In genomic region chr4:119667454-119667853, GRCm38 (mm10) we compare ENCODE assay signal across 8 mouse cellular contexts. TPM values are rescaled to one million over a fixed set of nuclear protein-coding genes. Genes with fewer than 3 reads are reported as not detected.
DNase-seq lines count a peak whose midpoint lies in the region; ATAC-seq and TF ChIP-seq lines count a peak whose summit lies in the region.
"Had no signal": no experiment of that assay in that cellular context is flagged by ENCODE, and none has a peak within 500 bp of the region (broad histone marks: within the 10 kb centered on the region; RNA-seq: fewer than 3 reads in every experiment).

No protein-coding gene starts in this region.

- H3K4me3 ChIP-seq in midbrain, embryonic 11.5 days (ENCODE audit: low read depth, low read length), result no peak overlapping the region
- no peak overlapping the region for H3K4me3 ChIP-seq in midbrain, embryonic 16.5 days (ENCODE audit: low read depth, low read length)
- H3K4me3 ChIP-seq in liver, postnatal 0 days (ENCODE audit: low read depth, low read length), result no peak overlapping the region
- no peak overlapping the region for H3K4me3 ChIP-seq in small intestine, adult 2 months (ENCODE audit: low read depth, low read length)

- H3K9me3 ChIP-seq in midbrain, embryonic 11.5 days (ENCODE audit: control insufficient read depth, low read length), result no peaks in the 10 kb centered on the region
- no peaks in the 10 kb centered on the region for H3K9me3 ChIP-seq in midbrain, embryonic 16.5 days (replicated peaks; ENCODE audit: control insufficient read depth, low read length, poor library complexity, severe bottlenecking)
- no peaks in the 10 kb centered on the region for H3K9me3 ChIP-seq in liver, postnatal 0 days (ENCODE audit: low read length)

- intact Hi-C loops in heart, postnatal 36 days (cut with DNase I), result loop anchor here (1.0 to 5.0 kb wide), 3 partner anchors 36 to 421 kb away; partner anchors contain the start of gene Rimkla

- peaks cover 5% of the 10 kb centered on the region; the same call in 1 of the 2 replicates for H3K4me1 ChIP-seq in midbrain, embryonic 11.5 days (ENCODE audit: control insufficient read depth, insufficient read depth, low read length)
- H3K4me1 ChIP-seq in midbrain, embryonic 16.5 days (ENCODE audit: control insufficient read depth, insufficient read depth, low read length), result peaks cover 7% of the 10 kb centered on the region
- H3K4me1 ChIP-seq in liver, postnatal 0 days (ENCODE audit: insufficient read depth), result no peaks in the 10 kb centered on the region
- peaks cover 8% of the 10 kb centered on the region; the same call in 1 of the 2 replicates for H3K4me1 ChIP-seq in small intestine, adult 2 months (ENCODE audit: control insufficient read depth, insufficient read depth, insufficient read length, low read length)

- TF ChIP-seq POLR2A in small intestine, adult 2 months (IDR thresholded peaks at IDR 0.05; ENCODE audit: low read depth, low read length), result no peak

- no peak overlapping the region for H3K27ac ChIP-seq in midbrain, embryonic 11.5 days (ENCODE audit: low read depth, low read length)
- no peak overlapping the region for H3K27ac ChIP-seq in midbrain, embryonic 16.5 days (ENCODE audit: low read length)
- no peak overlapping the region for H3K27ac ChIP-seq in liver, postnatal 0 days (ENCODE audit: low read depth)
- no peak overlapping the region for H3K27ac ChIP-seq in small intestine, adult 2 months (ENCODE audit: insufficient read depth, low read depth, low read length)

- no peaks in the 10 kb centered on the region for H3K27me3 ChIP-seq in midbrain, embryonic 11.5 days (ENCODE audit: control insufficient read depth, insufficient read depth, low read length)
- H3K27me3 ChIP-seq in midbrain, embryonic 16.5 days (ENCODE audit: control insufficient read depth, insufficient read depth, low read depth, low read length), result no peaks in the 10 kb centered on the region
- no peaks in the 10 kb centered on the region for H3K27me3 ChIP-seq in liver, postnatal 0 days (ENCODE audit: insufficient read depth, low read length)
- H3K27me3 ChIP-seq in small intestine, adult 2 months (ENCODE audit: control insufficient read depth, insufficient read depth, low read length), result no peaks in the 10 kb centered on the region

- H3K4me2 ChIP-seq in midbrain, embryonic 11.5 days, result no peak overlapping the region
- H3K4me2 ChIP-seq in midbrain, embryonic 16.5 days (ENCODE audit: low read length), result no peak overlapping the region
- no peak overlapping the region for H3K4me2 ChIP-seq in liver, postnatal 0 days (ENCODE audit: low read depth, low read length)

- peak; percentile 91 for DNase-seq in midbrain, embryonic 11.5 days (ENCODE audit: low spot score, missing footprints)
- peak; percentile 74 for DNase-seq in R1 (ENCODE audit: low read depth, low spot score)
- peak; percentile 58 for DNase-seq in cerebellum, adult 8-10 months
- peak; percentile 54 to 61 for DNase-seq in heart, postnatal 36 days
- peak; percentile 41 for DNase-seq in liver, postnatal 0 days

- WGBS in midbrain, embryonic 11.5 days, result 19% methylated on average over 5 of the region's 5 CpGs
- 20% methylated on average over 5 of the region's 5 CpGs for WGBS in midbrain, embryonic 16.5 days
- WGBS in liver, postnatal 0 days (ENCODE audit: insufficient replicate concordance), result 21% methylated on average over 5 of the region's 5 CpGs
- 23% methylated on average over 5 of the region's 5 CpGs for WGBS in small intestine, adult 2 months

- peak; percentile 84 for TF ChIP-seq CTCF in liver, postnatal 0 days (IDR thresholded peaks at IDR 0.05; ENCODE audit: low read depth)
- peak; percentile 78; the same call in 1 of the 2 replicates for TF ChIP-seq CTCF in small intestine, adult 2 months (IDR thresholded peaks at IDR 0.05; ENCODE audit: extremely low read depth, insufficient read length, insufficient replicate concordance, low read depth, low read length)

- H3K36me3 ChIP-seq in midbrain, embryonic 11.5 days (ENCODE audit: control insufficient read depth, insufficient read depth, low read length), result no peaks in the 10 kb centered on the region
- no peaks in the 10 kb centered on the region for H3K36me3 ChIP-seq in midbrain, embryonic 16.5 days (ENCODE audit: control insufficient read depth, insufficient read depth, low read length)
- H3K36me3 ChIP-seq in liver, postnatal 0 days (replicated peaks; ENCODE audit: insufficient read depth, low read length), result no peaks in the 10 kb centered on the region
- H3K36me3 ChIP-seq in small intestine, adult 2 months (ENCODE audit: control insufficient read depth, insufficient read depth, low read length), result no peaks in the 10 kb centered on the region

- no peak overlapping the region for H3K9ac ChIP-seq in midbrain, embryonic 11.5 days (ENCODE audit: low read length)
- no peak overlapping the region for H3K9ac ChIP-seq in midbrain, embryonic 16.5 days (ENCODE audit: low read depth, low read length)
- H3K9ac ChIP-seq in liver, postnatal 0 days (replicated peaks), result no peak overlapping the region

- ATAC-seq in midbrain, embryonic 11.5 days (ENCODE audit: low FRiP score), result peak; percentile 16; the same call in 1 of the 2 replicates
- ATAC-seq in midbrain, embryonic 16.5 days, result no peak
- ATAC-seq in liver, postnatal 0 days, result peak; percentile 50; the same call in 1 of the 2 replicates

- no peak for TF ChIP-seq EP300 in liver, postnatal 0 days (IDR thresholded peaks at IDR 0.05; ENCODE audit: low read depth)

RNA-seq across cellular contexts. Expression of gene Guca2b, which starts 8.7 kb away (rescaled TPM):
- polyA plus RNA-seq in midbrain, embryonic 11.5 days (2014; fragmentation: Nextera tagmentation; extraction: Ambion mirVana), result not detected in 2 replicates
- polyA plus RNA-seq in midbrain, embryonic 16.5 days (2015; fragmentation: Nextera tagmentation; extraction: Ambion mirVana), result not detected in 2 replicates
- under 1 TPM in 1 of 2 experiments, not detected in 1; 0.89 TPM for total RNA-seq in heart, postnatal 36 days (2021)
- not detected in 2 replicates for polyA plus RNA-seq in liver, postnatal 0 days (2015; fragmentation: Nextera tagmentation; extraction: Ambion mirVana)
- polyA plus RNA-seq in small intestine, adult 2 months (2012; rRNA removed), result 420 and 2,057 TPM in 2 replicates
- polyA plus RNA-seq: heart, embryonic 14.5 days had no signal

RNA-seq across cellular contexts. Expression of gene Guca2a, which starts 29.9 kb away (rescaled TPM):
- polyA plus RNA-seq in midbrain, embryonic 11.5 days (2014; fragmentation: Nextera tagmentation; extraction: Ambion mirVana), result not detected in 2 replicates
- polyA plus RNA-seq in midbrain, embryonic 16.5 days (2015; fragmentation: Nextera tagmentation; extraction: Ambion mirVana), result not detected in 2 replicates
- total RNA-seq in heart, postnatal 36 days (2021), result not detected
- polyA plus RNA-seq in liver, postnatal 0 days (2015; fragmentation: Nextera tagmentation; extraction: Ambion mirVana), result not detected in 2 replicates
- polyA plus RNA-seq in small intestine, adult 2 months (2012; rRNA removed), result 58.4 and 1,324 TPM in 2 replicates
- polyA plus RNA-seq: heart, embryonic 14.5 days had no signal

Comparison
In these comparisons a context has a peak if more than half of its experiments do, and no peak if none do; other contexts are left out.
1. DNase-seq: peak in every context shown above with its lines; median percentile 91 in midbrain, embryonic 11.5 days; 74 in R1; 58 in cerebellum, adult 8-10 months; 58 in heart, postnatal 36 days; 41 in liver, postnatal 0 days.
2. RNA of gene Guca2b, which starts 8.7 kb away (polyA plus RNA-seq): 420 to 2,057 TPM in small intestine, adult 2 months; not detected in liver, postnatal 0 days, not detected in midbrain, embryonic 11.5 days and not detected in midbrain, embryonic 16.5 days; every median in the first group is over 100 times any median in the second.
3. RNA of gene Guca2a, which starts 29.9 kb away (polyA plus RNA-seq): 58.4 to 1,324 TPM in small intestine, adult 2 months; not detected in liver, postnatal 0 days, not detected in midbrain, embryonic 11.5 days and not detected in midbrain, embryonic 16.5 days; every median in the first group is over 10 times any median in the second.